In genomic region chr5:109466576-109467506, GRCm38 (mm10) we compare ENCODE assay signal across 8 mouse cellular contexts. TPM values are rescaled to one million over a fixed set of nuclear protein-coding genes. Genes with fewer than 3 reads are reported as not detected.
DNase-seq lines count a peak whose midpoint lies in the region; ATAC-seq and TF ChIP-seq lines count a peak whose summit lies in the region.

No protein-coding gene starts in this region.

- no peaks in the 10 kb centered on the region for H3K4me1 ChIP-seq in heart, postnatal 0 days (ENCODE audit: control insufficient read depth, insufficient read depth)
- H3K4me1 ChIP-seq in midbrain, embryonic 10.5 days = no peaks in the 10 kb centered on the region

- no peak for ATAC-seq in heart, postnatal 0 days (ENCODE audit: insufficient read depth, low read depth)

- peaks cover 7% of the 10 kb centered on the region; the same call in 1 of the 2 replicates for H3K9me3 ChIP-seq in heart, postnatal 0 days (replicated peaks; ENCODE audit: control insufficient read depth, low read length)
- H3K9me3 ChIP-seq in midbrain, embryonic 10.5 days (replicated peaks) = peaks cover 28% of the 10 kb centered on the region

- no peak overlapping the region for H3K27ac ChIP-seq in heart, postnatal 0 days (ENCODE audit: low read depth)
- no peak overlapping the region for H3K27ac ChIP-seq in midbrain, embryonic 10.5 days (replicated peaks)

- TF ChIP-seq EP300 in heart, postnatal 0 days (IDR thresholded peaks at IDR 0.05; ENCODE audit: low read depth) = no peak

- peak overlapping the region; percentile 38; the same call in 1 of the 2 replicates for H3K4me2 ChIP-seq in heart, postnatal 0 days (ENCODE audit: low read depth, low read length)

- no peaks in the 10 kb centered on the region for H3K36me3 ChIP-seq in heart, postnatal 0 days (replicated peaks; ENCODE audit: control insufficient read depth, insufficient read depth, low read length)
- H3K36me3 ChIP-seq in midbrain, embryonic 10.5 days = no peaks in the 10 kb centered on the region

- WGBS in heart, postnatal 0 days = 21% methylated on average over 19 of the region's 21 CpGs
- WGBS in midbrain, embryonic 10.5 days = 32% methylated on average over 19 of the region's 21 CpGs

- no peak for TF ChIP-seq CTCF in heart, postnatal 0 days (IDR thresholded peaks at IDR 0.05; ENCODE audit: low read depth)

- peak; percentile 56 for DNase-seq in ovary, adult 18-20 months (ENCODE audit: low spot score)
- no peak for DNase-seq in ovary, postnatal 14 days (ENCODE audit: low spot score)
- peak; percentile 19 to 27 for DNase-seq in cerebellum, postnatal 14 days
- peak; percentile 14 for DNase-seq in heart, postnatal 0 days (ENCODE audit: low spot score)
- DNase-seq in layer of hippocampus, postnatal 10 days (ENCODE audit: low spot score in 2 of 2) = peak; percentile 4 to 11
- peak; percentile 12 for DNase-seq in midbrain, embryonic 10.5 days (ENCODE audit: low spot score)
- DNase-seq in yolk sac, embryonic 10.5 days (ENCODE audit: low spot score) = peak; percentile 32
- DNase-seq in spleen, postnatal 4 days (ENCODE audit: low spot score in 2 of 2) = no peak

- H3K4me3 ChIP-seq in heart, postnatal 0 days (ENCODE audit: low read depth, low read length) = peak overlapping the region; percentile 1
- H3K4me3 ChIP-seq in midbrain, embryonic 10.5 days = peak overlapping the region; percentile 45

- H3K27me3 ChIP-seq in heart, postnatal 0 days (ENCODE audit: control insufficient read depth, insufficient read depth, low read length) = no peaks in the 10 kb centered on the region
- no peaks in the 10 kb centered on the region for H3K27me3 ChIP-seq in midbrain, embryonic 10.5 days (ENCODE audit: low read depth, poor library complexity, severe bottlenecking)

- H3K9ac ChIP-seq in heart, postnatal 0 days (replicated peaks; ENCODE audit: low read depth, low read length) = no peak overlapping the region

RNA-seq across cellular contexts. Expression of gene Vmn2r17, which starts 47.4 kb away (rescaled TPM):
- total RNA-seq in heart, postnatal 0 days (2014; rRNA removed; ENCODE audit: low replicate concordance) = not detected in 2 replicates
- polyA plus RNA-seq in heart, postnatal 0 days (2015; fragmentation: Nextera tagmentation; extraction: Ambion mirVana) = not detected in 2 replicates
- not detected for total RNA-seq in layer of hippocampus, postnatal 10 days (2021)
- not detected in 2 replicates for polyA plus RNA-seq in midbrain, embryonic 10.5 days (2016; fragmentation: Nextera tagmentation; extraction: Ambion mirVana)

Comparison
In these comparisons a context has a peak if more than half of its experiments do, and no peak if none do; other contexts are left out.
1. DNase-seq: peak in ovary, adult 18-20 months (single experiment), cerebellum, postnatal 14 days (2 of 2), heart, postnatal 0 days (single experiment), layer of hippocampus, postnatal 10 days (2 of 2), midbrain, embryonic 10.5 days (single experiment) and yolk sac, embryonic 10.5 days (single experiment); none in ovary, postnatal 14 days (single experiment) and spleen, postnatal 4 days (0 of 2).